Mouse (Mus musculus) megakaryocyte, embryonic 14.5 days (primary cell): ENCODE data around the gene Utrn. TPM values are rescaled to one million over a fixed set of nuclear protein-coding genes. Genes with fewer than 3 reads are reported as not detected.

ENCODE experiments used
- H3K27me3 ChIP-seq: replicated peaks from 2 replicates; pipeline ENCODE3; 2012; ENCODE audit warnings: inconsistent platforms
- H3K36me3 ChIP-seq: replicated peaks from 2 replicates; pipeline ENCODE3; 2012; ENCODE audit warnings: low read length, inconsistent platforms, mixed read lengths
- H3K4me1 ChIP-seq: 2 replicates; pipeline ENCODE4 v1.6.1; 2012; ENCODE audit warnings: inconsistent platforms
- H3K4me3 ChIP-seq: replicated peaks from 2 replicates; pipeline ENCODE3; 2012; ENCODE audit warnings: moderate library complexity, mild to moderate bottlenecking, inconsistent platforms
- H3K9me3 ChIP-seq: 2 replicates; pipeline ENCODE4 v1.6.1; 2012; ENCODE audit warnings: inconsistent platforms
- FLI1 ChIP-seq: IDR thresholded peaks from 2 replicates; pipeline ENCODE4 v1.6.1; 2012; ENCODE audit warnings: low read length, inconsistent platforms, mixed read lengths
- GATA1 ChIP-seq: IDR thresholded peaks from 3 replicates; pipeline ENCODE4 v1.6.1; 2012; ENCODE audit warnings: mixed read lengths, low read length, inconsistent platforms, borderline replicate concordance
- polyA plus RNA-seq: library from polyadenylated mRNA; stranded (reverse); fragments of >175 nt; gene quantifications from 2 replicates; pipeline ENCODE4 v1.2.3, GENCODE M21; 2012; ENCODE audit warnings: low replicate concordance; ENCODE audit not compliant: insufficient read depth

Utrn gene
- polyA plus RNA-seq, 1 experiment, result 6.1 TPM

GRCm38 (mm10) chr10:12875410-12875809 is 6.2 kb upstream of the Utrn start:
- Histone ChIP-seq H3K4me1 (peaks cover 16% of the 10 kb centered on the region), H3K4me3 (peak overlapping the region; percentile 82), H3K9me3 (no peaks in the 10 kb centered on the region), H3K27me3 (no peaks in the 10 kb centered on the region), H3K36me3 (no peaks in the 10 kb centered on the region)
- TF ChIP-seq GATA1 (no peak), FLI1 (no peak)

DNA sequence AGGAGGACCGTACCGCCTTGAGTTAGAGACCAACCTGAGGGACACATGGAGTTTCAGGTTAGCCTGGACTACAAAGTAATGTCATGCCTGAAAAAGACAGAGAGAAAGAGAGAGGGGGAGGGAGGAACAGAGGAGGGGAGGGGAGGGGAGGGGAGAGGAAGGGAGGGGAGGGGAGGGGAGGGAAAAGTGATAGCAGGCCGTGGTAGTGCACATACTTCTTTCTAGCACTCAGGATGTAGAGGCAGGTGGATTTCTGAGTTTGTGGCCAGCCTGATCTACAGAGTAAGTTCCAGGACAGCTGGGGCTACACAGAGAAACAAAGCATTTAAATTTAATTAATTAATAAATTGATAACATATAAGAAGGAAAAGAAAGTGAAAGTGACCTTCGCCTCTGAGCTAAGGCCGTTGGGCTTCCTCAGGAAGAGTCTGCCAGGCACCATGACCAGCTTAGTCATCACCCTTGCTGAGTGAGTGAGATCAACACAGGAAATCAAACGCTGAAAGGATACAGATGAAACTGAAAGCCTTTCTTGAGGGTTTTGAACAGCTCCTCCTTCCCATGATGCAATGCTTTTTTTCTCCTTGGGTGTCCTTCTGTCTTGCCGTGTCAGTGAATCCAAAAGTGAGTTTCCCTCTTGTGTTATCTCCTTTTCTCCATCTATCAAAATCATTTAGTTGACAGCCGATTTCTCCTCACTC is 5.6 kb upstream of the Utrn start:
- TF ChIP-seq GATA1 (no peak), FLI1 (no peak)
- H3K27me3 ChIP-seq, result no peaks in the 10 kb centered on the region
- no peaks in the 10 kb centered on the region for H3K36me3 ChIP-seq
- H3K4me1 ChIP-seq, result peaks cover 16% of the 10 kb centered on the region
- peak overlapping the region; percentile 90 for H3K4me3 ChIP-seq
- H3K9me3 ChIP-seq, result no peaks in the 10 kb centered on the region

- no peaks in the 10 kb centered on the region for H3K9me3 ChIP-seq
- H3K4me3 ChIP-seq, result peak overlapping the region; percentile 96
- no peaks in the 10 kb centered on the region for H3K27me3 ChIP-seq
- H3K4me1 ChIP-seq, result peaks cover 34% of the 10 kb centered on the region
- peaks cover 8% of the 10 kb centered on the region for H3K36me3 ChIP-seq
- TF ChIP-seq FLI1, result no peak
- no peak for TF ChIP-seq GATA1
Measured at GRCm38 (mm10) chr10:12869846-12870245, 681 bp upstream of the Utrn start.

- no peaks in the 10 kb centered on the region for H3K27me3 ChIP-seq
- H3K4me1 ChIP-seq, result peaks cover 33% of the 10 kb centered on the region
- H3K4me3 ChIP-seq, result peak overlapping the region; percentile 96
- peaks cover 21% of the 10 kb centered on the region for H3K36me3 ChIP-seq
- no peaks in the 10 kb centered on the region for H3K9me3 ChIP-seq
- TF ChIP-seq GATA1 (no peak), FLI1 (no peak)
Measured at GRCm38 (mm10) chr10:12868189-12869028, 756 bp downstream of the Utrn start.

- peaks cover 22% of the 10 kb centered on the region for H3K36me3 ChIP-seq
- peaks cover 37% of the 10 kb centered on the region for H3K4me1 ChIP-seq
- TF ChIP-seq GATA1, result no peak
- no peak for TF ChIP-seq FLI1
- peak overlapping the region; percentile 96 for H3K4me3 ChIP-seq
- H3K27me3 ChIP-seq, result no peaks in the 10 kb centered on the region
- no peaks in the 10 kb centered on the region for H3K9me3 ChIP-seq
Measured at GRCm38 (mm10) chr10:12867733-12868188, 1.4 kb downstream of the Utrn start.

- Histone ChIP-seq H3K9me3 (no peaks in the 10 kb centered on the region), H3K4me1 (peaks cover 43% of the 10 kb centered on the region)
- TF ChIP-seq FLI1 (no peak), GATA1 (no peak)
Measured at GRCm38 (mm10) chr10:12866971-12867732, 2.0 kb downstream of the Utrn start.

DNA sequence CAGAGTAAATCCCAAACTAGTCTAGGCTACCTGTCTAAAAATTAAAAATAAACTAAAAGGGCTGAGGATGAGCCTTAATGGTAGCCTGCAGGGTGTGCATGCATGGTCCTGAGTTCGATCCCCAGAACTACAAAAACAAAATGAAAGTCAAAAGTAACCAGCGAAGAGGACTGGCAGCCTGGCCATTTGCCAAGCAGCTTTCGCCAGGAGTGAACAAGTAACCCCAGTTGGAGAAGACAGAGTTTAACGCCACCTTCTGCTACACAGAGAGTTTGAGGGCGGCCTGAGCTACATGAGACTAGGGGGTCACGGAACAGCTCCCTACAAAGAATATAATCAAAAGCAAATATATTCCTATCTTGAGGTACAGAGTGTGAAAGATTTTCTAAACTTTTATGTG is 4.0 kb downstream of the Utrn start:
- H3K9me3 ChIP-seq, result no peaks in the 10 kb centered on the region
- no peak overlapping the region for H3K4me3 ChIP-seq
- no peaks in the 10 kb centered on the region for H3K27me3 ChIP-seq
- H3K4me1 ChIP-seq, result peaks cover 63% of the 10 kb centered on the region
- H3K36me3 ChIP-seq, result peaks cover 47% of the 10 kb centered on the region
- no peak for TF ChIP-seq FLI1

More at GRCm38 (mm10) chr10:12866971-12867732, 2.0 kb downstream of the Utrn start:
- peaks cover 28% of the 10 kb centered on the region for H3K36me3 ChIP-seq
- peak overlapping the region; percentile 96 for H3K4me3 ChIP-seq
- H3K27me3 ChIP-seq, result no peaks in the 10 kb centered on the region

DNA sequence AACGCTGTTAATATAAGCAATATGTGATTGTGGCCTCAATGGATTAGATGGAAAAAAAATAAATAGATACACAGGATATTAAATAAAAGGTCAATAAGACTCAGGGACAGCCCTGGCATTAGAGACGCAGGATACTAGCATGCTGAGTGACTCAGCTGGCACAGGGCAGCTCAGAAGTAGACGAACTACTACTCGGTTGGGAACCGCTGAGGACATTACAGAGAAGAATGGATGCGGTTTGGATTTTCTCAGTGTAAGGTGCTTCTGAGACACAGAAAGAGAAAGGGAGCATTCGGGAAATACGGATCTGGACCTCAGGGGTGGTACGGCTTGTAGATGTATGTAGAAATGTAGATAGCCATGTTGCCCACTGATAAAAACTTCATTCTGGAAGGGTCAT is 5.6 kb downstream of the Utrn start:
- TF ChIP-seq GATA1 (no peak), FLI1 (no peak)
- Histone ChIP-seq H3K4me1 (peaks cover 78% of the 10 kb centered on the region), H3K4me3 (no peak overlapping the region), H3K36me3 (peaks cover 62% of the 10 kb centered on the region), H3K9me3 (no peaks in the 10 kb centered on the region), H3K27me3 (no peaks in the 10 kb centered on the region)

- peaks cover 73% of the 10 kb centered on the region for H3K36me3 ChIP-seq
- no peak overlapping the region for H3K4me3 ChIP-seq
- TF ChIP-seq FLI1, result no peak
- no peak for TF ChIP-seq GATA1
- peaks cover 73% of the 10 kb centered on the region for H3K4me1 ChIP-seq
- no peaks in the 10 kb centered on the region for H3K27me3 ChIP-seq
- H3K9me3 ChIP-seq, result no peaks in the 10 kb centered on the region
Measured at GRCm38 (mm10) chr10:12862047-12862446, 7.1 kb downstream of the Utrn start.
